Mouse (Mus musculus) kidney, adult 2 months (tissue): ENCODE measurements around the gene Trak2.

Experiments
- CTCF ChIP-seq: fragments of 200-500 bp; conservative IDR thresholded peaks from 2 replicates; pipeline ENCODE4 v1.5.1; 2011; ENCODE audit warnings: low read depth, mild to moderate bottlenecking, control low read depth, low read length, moderate library complexity, mixed read lengths; ENCODE audit not compliant: insufficient read depth, insufficient read length
- POLR2A ChIP-seq: fragments of 200-500 bp; IDR thresholded peaks from one replicate; pipeline ENCODE4 v1.6.1; 2011; ENCODE audit warnings: low read depth, low read length, control low read depth

DNA sequence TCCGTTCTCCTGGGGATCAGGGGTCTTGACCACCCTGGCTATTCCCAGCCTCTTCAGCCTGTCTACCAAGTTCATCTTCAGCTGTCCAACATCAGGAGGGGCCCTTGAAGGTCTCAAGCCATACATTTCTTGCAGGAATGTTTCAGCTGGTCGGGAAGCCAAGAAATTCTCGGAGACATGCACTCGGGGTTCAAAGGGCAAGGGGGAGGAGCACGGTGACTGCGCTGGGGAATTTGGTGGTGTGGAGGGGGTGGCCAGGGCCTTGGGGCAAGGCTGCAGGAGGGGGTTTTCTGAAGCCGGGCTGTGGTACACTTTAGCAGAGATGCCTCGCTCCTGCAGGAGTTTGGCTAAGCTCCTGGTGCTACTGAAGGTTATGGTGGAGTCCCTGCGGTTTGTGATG lies 69.5 kb downstream of the Trak2 start:
- TF ChIP-seq POLR2A (no peak), CTCF (no peak)
